Mouse (Mus musculus) ES-Bruce4 (cell line): ENCODE results near the gene Card11. TPM values are rescaled to one million over a fixed set of nuclear protein-coding genes. Genes with fewer than 3 reads are reported as not detected.

Experiments
- H3K27ac ChIP-seq: 2 replicates; pipeline ENCODE4 v1.5.1; 2012; ENCODE audit warnings: low read length, inconsistent platforms; ENCODE audit not compliant: insufficient read depth
- H3K27me3 ChIP-seq: 2 replicates; pipeline ENCODE4 v1.6.1; 2012; ENCODE audit warnings: mild to moderate bottlenecking, low read length, inconsistent platforms; ENCODE audit not compliant: control insufficient read depth, poor library complexity, insufficient read depth, severe bottlenecking
- H3K36me3 ChIP-seq: 2 replicates; pipeline ENCODE4 v1.6.1; 2012; ENCODE audit warnings: inconsistent platforms, mild to moderate bottlenecking, low read length, moderate library complexity; ENCODE audit not compliant: control insufficient read depth, poor library complexity, insufficient read depth, severe bottlenecking
- H3K4me1 ChIP-seq: one replicate; pipeline ENCODE4 v1.8.1; 2011; ENCODE audit warnings: low read length; ENCODE audit not compliant: control insufficient read depth, insufficient read depth
- H3K4me3 ChIP-seq: 2 replicates; pipeline ENCODE4 v1.5.1; 2011; ENCODE audit warnings: low read depth, mild to moderate bottlenecking, low read length
- H3K9ac ChIP-seq: 2 replicates; pipeline ENCODE4 v1.6.1; 2012; ENCODE audit warnings: low read depth, mild to moderate bottlenecking, inconsistent platforms; ENCODE audit not compliant: poor library complexity, severe bottlenecking
- H3K9me3 ChIP-seq: replicated peaks from 2 replicates; pipeline ENCODE4 v1.6.1; 2012; ENCODE audit warnings: mild to moderate bottlenecking, low read length, inconsistent platforms; ENCODE audit not compliant: control insufficient read depth, poor library complexity, insufficient read depth, severe bottlenecking
- CTCF ChIP-seq: IDR thresholded peaks from one replicate; pipeline ENCODE4 v1.8.1; 2011; ENCODE audit warnings: low read depth, low read length
- EP300 ChIP-seq: IDR thresholded peaks from 2 replicates; pipeline ENCODE4 v1.6.1; 2011; ENCODE audit warnings: low read depth, low read length; ENCODE audit not compliant: insufficient read depth
- POLR2A ChIP-seq: IDR thresholded peaks from one replicate; pipeline ENCODE4 v1.8.1; 2011; ENCODE audit warnings: low read length; ENCODE audit not compliant: insufficient read depth
- polyA plus RNA-seq: library from polyadenylated mRNA; stranded (reverse); fragments of >200 nt; gene quantifications from 2 replicates; pipeline ENCODE4 v1.2.4, GENCODE M21; 2011; ENCODE audit warnings: low read depth; ENCODE audit not compliant: missing spikeins, insufficient read depth, insufficient read length

Card11 gene
- polyA plus RNA-seq: not detected in 2 replicates

GRCm38 (mm10) chr5:141000349-141000748 is at the start of gene Card11:
TSS of gene Card11 (minus strand) at chr5:141000582.
- no peaks in the 10 kb centered on the region for H3K4me1 ChIP-seq
- no peaks in the 10 kb centered on the region for H3K36me3 ChIP-seq
- TF ChIP-seq EP300: no peak
- no peak for TF ChIP-seq POLR2A
- TF ChIP-seq CTCF: no peak
- H3K9me3 ChIP-seq: no peaks in the 10 kb centered on the region
- no peak within 1 kb of the TSS for H3K27ac ChIP-seq
- no peak within 1 kb of the TSS for H3K9ac ChIP-seq
- no peaks in the 10 kb centered on the region for H3K27me3 ChIP-seq
- no peak within 1 kb of the TSS for H3K4me3 ChIP-seq

DNA sequence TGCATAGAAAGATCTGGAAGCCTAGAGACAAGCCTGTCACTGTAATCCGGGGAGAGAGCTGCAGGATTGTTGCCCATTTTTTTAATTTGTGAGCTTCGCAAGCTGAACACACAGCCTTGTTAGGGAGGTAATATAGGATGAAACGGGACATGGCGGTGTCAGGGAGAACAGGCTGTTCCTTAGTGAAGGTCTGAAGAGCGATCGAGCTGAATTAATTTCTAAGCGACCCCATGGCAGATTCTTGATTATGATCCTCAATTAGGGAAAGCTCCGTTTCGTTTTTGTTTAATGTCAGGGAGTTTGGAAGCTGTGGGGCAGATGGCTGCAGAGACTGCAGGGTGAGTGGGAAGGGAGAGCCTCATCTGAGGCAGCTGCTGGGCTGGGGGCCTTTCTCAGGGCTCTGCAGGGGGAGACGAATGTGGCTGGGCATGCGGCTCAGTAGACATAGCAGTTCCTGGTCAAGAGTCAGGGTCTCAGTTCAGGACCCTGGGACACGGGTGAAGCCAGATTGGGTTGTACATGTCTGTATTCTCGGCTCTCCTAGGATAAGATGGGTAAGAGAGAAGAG is 47.4 kb upstream of the Card11 start:
- Histone ChIP-seq H3K4me1 (no peaks in the 10 kb centered on the region), H3K36me3 (no peaks in the 10 kb centered on the region), H3K9ac (no peak overlapping the region), H3K27me3 (no peaks in the 10 kb centered on the region), H3K27ac (no peak overlapping the region), H3K4me3 (no peak overlapping the region), H3K9me3 (no peaks in the 10 kb centered on the region)
- TF ChIP-seq CTCF (no peak), POLR2A (no peak), EP300 (no peak)

- no peaks in the 10 kb centered on the region for H3K4me1 ChIP-seq
- no peaks in the 10 kb centered on the region for H3K27me3 ChIP-seq
- H3K36me3 ChIP-seq: no peaks in the 10 kb centered on the region
- no peaks in the 10 kb centered on the region for H3K9me3 ChIP-seq
- no peak overlapping the region for H3K4me3 ChIP-seq
- H3K9ac ChIP-seq: no peak overlapping the region
- TF ChIP-seq POLR2A (no peak), EP300 (no peak), CTCF (no peak)
- H3K27ac ChIP-seq: no peak overlapping the region
Measured at GRCm38 (mm10) chr5:141044976-141045375, 44.6 kb upstream of the Card11 start.

DNA sequence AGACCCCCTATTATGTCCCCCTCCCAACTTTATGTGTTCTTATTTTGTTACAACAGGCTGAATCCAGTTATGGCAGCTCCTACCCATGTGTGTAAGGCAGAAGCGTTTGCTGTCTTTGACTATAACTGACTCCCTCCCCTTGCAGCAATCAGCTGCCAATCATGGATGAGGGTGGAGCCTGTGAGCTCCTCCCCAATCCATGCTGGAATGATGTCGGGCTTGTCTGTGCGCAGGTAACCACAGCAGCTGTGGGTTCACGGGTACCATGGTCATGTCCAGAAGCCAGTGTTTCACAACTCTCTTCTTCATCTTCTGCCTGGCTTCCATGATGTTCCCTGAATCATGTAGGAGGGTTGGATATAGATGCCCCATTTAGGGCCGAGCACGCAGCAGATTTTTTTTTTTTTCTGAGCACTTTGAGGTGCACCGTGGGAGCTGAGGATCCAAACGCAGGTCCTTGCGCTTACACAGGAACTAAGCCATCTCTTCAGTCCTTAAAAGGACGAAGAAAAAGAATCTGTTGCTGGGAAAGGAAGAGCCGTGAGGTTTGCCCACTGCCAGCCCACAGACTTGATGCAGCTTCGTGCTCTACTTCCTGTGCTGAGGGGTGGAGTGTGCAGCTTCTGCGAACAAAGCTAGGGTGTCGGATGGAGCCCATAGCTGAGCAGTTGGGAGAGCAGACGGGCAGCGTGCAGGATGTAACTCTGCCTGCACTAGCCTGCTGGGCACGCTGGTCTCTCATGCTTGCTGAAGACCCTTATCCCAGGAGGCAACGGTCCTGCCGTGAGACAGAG is 43.5 kb upstream of the Card11 start:
- no peak overlapping the region for H3K4me3 ChIP-seq
- no peaks in the 10 kb centered on the region for H3K27me3 ChIP-seq
- H3K9ac ChIP-seq: no peak overlapping the region
- H3K4me1 ChIP-seq: no peaks in the 10 kb centered on the region
- TF ChIP-seq EP300: no peak
- TF ChIP-seq POLR2A: no peak
- no peak for TF ChIP-seq CTCF
- H3K27ac ChIP-seq: no peak overlapping the region
- no peaks in the 10 kb centered on the region for H3K9me3 ChIP-seq
- H3K36me3 ChIP-seq: no peaks in the 10 kb centered on the region

- Histone ChIP-seq H3K4me1 (no peaks in the 10 kb centered on the region), H3K27ac (no peak overlapping the region), H3K27me3 (no peaks in the 10 kb centered on the region), H3K9me3 (no peaks in the 10 kb centered on the region), H3K9ac (no peak overlapping the region), H3K36me3 (no peaks in the 10 kb centered on the region), H3K4me3 (no peak overlapping the region)
- no peak for TF ChIP-seq CTCF
- TF ChIP-seq EP300: no peak
- TF ChIP-seq POLR2A: no peak
Measured at GRCm38 (mm10) chr5:141042406-141042805, 42.0 kb upstream of the Card11 start.

GRCm38 (mm10) chr5:141040846-141041245 is 40.5 kb upstream of the Card11 start:
- H3K4me3 ChIP-seq: no peak overlapping the region
- H3K9me3 ChIP-seq: no peaks in the 10 kb centered on the region
- no peak overlapping the region for H3K9ac ChIP-seq
- TF ChIP-seq POLR2A (no peak), EP300 (no peak), CTCF (no peak)
- no peaks in the 10 kb centered on the region for H3K27me3 ChIP-seq
- no peaks in the 10 kb centered on the region for H3K36me3 ChIP-seq
- no peaks in the 10 kb centered on the region for H3K4me1 ChIP-seq
- no peak overlapping the region for H3K27ac ChIP-seq
